Mouse (Mus musculus) kidney, adult 2 months (tissue): ENCODE measurements around the gene Sf3b1. TPM values are rescaled to one million over a fixed set of nuclear protein-coding genes. Genes with fewer than 3 reads are reported as not detected.
A peak's percentile ranks its signal among the peaks of the same experiment; 100 is the strongest.
"Not testable (repeated sequence)": the region's sequence is repeated elsewhere in the genome, so short reads cannot be mapped to it uniquely, and the experiment has no call there.

Source experiments
- DNase-seq: peaks from one replicate; pipeline ENCODE4 v3.0.0; 2021
- H3K27ac ChIP-seq: fragments of 200-500 bp; 2 replicates; pipeline ENCODE4 v1.5.1; 2012; ENCODE audit warnings: low read depth, low read length, control low read depth, inconsistent platforms; ENCODE audit not compliant: insufficient read depth
- H3K27me3 ChIP-seq: fragments of 200-500 bp; replicated peaks from 2 replicates; pipeline ENCODE4 v1.6.1; 2012; ENCODE audit warnings: mild to moderate bottlenecking, moderate library complexity, low read length, inconsistent platforms; ENCODE audit not compliant: control insufficient read depth, insufficient read depth
- H3K36me3 ChIP-seq: fragments of 200-500 bp; 2 replicates; pipeline ENCODE4 v1.6.1; 2012; ENCODE audit warnings: mild to moderate bottlenecking, moderate library complexity, low read length, inconsistent platforms; ENCODE audit not compliant: control insufficient read depth, insufficient read depth
- H3K4me1 ChIP-seq: fragments of 200-500 bp; 2 replicates; pipeline ENCODE4 v1.6.1; 2011; ENCODE audit warnings: low read length; ENCODE audit not compliant: control insufficient read depth, insufficient read depth
- H3K4me3 ChIP-seq: fragments of 200-500 bp; 2 replicates; pipeline ENCODE4 v1.5.1; 2011; ENCODE audit warnings: mild to moderate bottlenecking, low read depth, low read length, control low read depth; ENCODE audit not compliant: insufficient read depth
- CTCF ChIP-seq: fragments of 200-500 bp; conservative IDR thresholded peaks from 2 replicates; pipeline ENCODE4 v1.5.1; 2011; ENCODE audit warnings: low read depth, mild to moderate bottlenecking, control low read depth, low read length, moderate library complexity, mixed read lengths; ENCODE audit not compliant: insufficient read depth, insufficient read length
- POLR2A ChIP-seq: fragments of 200-500 bp; IDR thresholded peaks from one replicate; pipeline ENCODE4 v1.6.1; 2011; ENCODE audit warnings: low read depth, low read length, control low read depth
- WGBS: fragments of 180-500 bp; shearing (Covaris S2); methylation state at CpG from one replicate; pipeline ENCODE4 v1.1.7; 2018; 5-methylcytosine and 5-hydroxymethylcytosine counted together
- polyA plus RNA-seq: library from polyadenylated mRNA; depleted of rRNA; stranded (reverse); fragments of >200 nt; gene quantifications from 2 replicates; pipeline ENCODE4 v1.2.3, GENCODE M21; 2012

Gene Sf3b1
- polyA plus RNA-seq, 1 experiment = 33.6 TPM

DNA sequence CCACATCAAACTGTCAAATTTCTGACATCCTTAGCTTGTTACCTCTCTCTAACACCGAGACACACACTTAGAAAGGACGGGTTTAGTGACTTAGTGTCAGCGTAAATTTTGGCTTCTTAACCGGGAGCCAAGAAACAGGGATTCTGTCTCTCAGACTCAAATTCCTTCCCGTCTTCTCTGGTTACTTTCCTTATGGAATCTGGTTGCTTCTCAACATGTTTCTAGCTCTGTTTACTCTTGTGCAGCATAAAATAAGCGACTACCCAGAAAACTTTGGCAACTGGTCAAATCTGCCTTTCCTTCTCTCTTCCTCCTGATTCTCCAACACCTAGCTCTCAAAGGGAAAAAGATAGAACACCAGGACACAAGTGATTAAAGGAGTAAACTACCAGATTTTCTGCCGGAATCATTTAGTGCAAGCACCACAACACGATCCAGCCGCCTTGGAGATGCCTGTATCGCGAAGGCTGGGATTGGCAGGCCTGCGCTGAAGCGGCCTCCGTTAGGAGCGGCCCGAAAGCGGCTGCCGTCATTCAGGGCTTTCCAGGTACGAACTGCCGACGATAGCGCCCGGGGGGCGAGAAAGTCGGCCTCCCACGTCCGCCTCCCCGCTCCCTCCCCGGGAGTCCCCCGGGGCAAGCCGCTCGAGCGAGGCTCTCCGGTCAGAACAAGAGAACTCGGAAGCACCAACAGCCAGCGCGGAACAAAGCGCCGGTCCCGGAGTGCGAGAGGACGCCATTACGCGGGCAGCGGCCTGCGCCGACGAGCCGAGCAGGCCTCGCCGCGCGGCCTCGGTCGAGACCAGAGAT lies 633 bp downstream of the Sf3b1 start:
- H3K27me3 ChIP-seq = no peaks in the 10 kb centered on the region
- H3K36me3 ChIP-seq = no peaks in the 10 kb centered on the region
- DNase-seq = no peak
- TF ChIP-seq CTCF (no peak), POLR2A (no peak)
- under 1% methylated on average over 55 of the region's 55 CpGs for WGBS
- peaks cover 7% of the 10 kb centered on the region; the same call in 1 of the 2 replicates for H3K4me1 ChIP-seq
- H3K27ac ChIP-seq = peak overlapping the region; percentile 99
- H3K4me3 ChIP-seq = peak overlapping the region; percentile 89

DNA sequence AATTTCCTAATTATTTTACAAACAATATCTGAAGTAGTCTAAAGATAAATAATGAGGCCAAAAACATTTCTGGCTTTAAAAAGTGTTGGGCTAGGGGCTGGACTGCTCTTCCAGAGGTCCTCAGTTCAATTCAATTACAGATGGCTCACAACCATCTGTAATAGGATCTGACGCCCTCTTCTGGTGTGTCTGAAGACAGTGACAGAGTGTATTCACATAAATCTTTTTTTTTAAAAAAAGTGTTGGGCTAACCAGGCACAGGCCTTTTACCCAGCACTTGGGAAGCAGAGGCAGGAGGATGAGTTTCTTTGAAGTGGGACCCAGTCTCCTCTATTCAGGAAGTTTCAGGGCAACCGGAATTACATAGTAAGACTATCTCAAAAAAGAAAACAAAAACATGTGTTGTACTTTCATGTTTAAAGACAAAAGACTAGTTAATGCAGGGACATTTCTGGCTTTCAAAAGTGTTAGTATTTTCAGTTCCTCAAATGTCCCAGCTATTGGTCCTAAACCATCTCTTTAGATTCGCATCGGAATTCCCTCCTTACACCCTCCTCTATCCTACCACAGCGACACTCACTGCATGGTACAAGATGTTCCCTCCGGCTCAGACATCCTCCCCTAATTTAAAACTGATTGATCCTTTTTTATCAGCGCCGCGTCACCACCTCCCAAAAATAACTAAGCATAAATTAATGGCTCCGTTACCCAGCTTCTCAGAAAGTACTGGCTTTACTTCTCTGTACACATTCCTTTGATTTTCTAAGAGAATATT lies 1.4 kb downstream of the Sf3b1 start:
- H3K27ac ChIP-seq = peak overlapping the region; percentile 99

DNA sequence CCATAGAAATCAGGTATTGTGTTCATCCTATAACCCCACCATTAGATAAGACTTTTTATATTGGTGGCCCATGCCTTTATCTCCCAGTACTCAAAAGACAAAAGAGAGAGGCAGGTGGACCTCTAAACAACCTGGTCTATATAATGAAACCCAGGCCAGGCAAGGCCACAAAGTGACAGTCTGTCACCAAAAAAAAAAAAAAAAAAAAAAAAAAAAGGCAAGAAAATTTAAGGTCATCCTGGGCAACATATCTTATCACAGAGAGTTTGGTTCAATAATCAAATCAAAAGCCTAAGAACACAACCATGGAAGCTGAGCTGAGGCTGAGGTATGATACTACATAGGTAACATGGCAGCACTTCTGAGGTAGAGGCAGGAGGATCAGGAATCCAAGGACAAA lies 5.4 kb downstream of the Sf3b1 start:
- Histone ChIP-seq H3K4me1 (peaks cover 7% of the 10 kb centered on the region; the same call in 1 of the 2 replicates), H3K4me3 (no peak overlapping the region), H3K36me3 (peaks cover 3% of the 10 kb centered on the region; the same call in 1 of the 2 replicates), H3K27ac (no peak overlapping the region), H3K27me3 (no peaks in the 10 kb centered on the region)
- DNase-seq = no peak
- TF ChIP-seq CTCF (no peak), POLR2A (no peak)

More for the DNA sequence above, 1.4 kb downstream of the Sf3b1 start:
- Histone ChIP-seq H3K27me3 (no peaks in the 10 kb centered on the region), H3K4me1 (peaks cover 7% of the 10 kb centered on the region; the same call in 1 of the 2 replicates), H3K4me3 (peak overlapping the region; percentile 89), H3K36me3 (no peaks in the 10 kb centered on the region)
- peak; percentile 11 for DNase-seq
- WGBS = 2% methylated on average over 10 of the region's 10 CpGs
- TF ChIP-seq POLR2A (no peak), CTCF (no peak)

DNA sequence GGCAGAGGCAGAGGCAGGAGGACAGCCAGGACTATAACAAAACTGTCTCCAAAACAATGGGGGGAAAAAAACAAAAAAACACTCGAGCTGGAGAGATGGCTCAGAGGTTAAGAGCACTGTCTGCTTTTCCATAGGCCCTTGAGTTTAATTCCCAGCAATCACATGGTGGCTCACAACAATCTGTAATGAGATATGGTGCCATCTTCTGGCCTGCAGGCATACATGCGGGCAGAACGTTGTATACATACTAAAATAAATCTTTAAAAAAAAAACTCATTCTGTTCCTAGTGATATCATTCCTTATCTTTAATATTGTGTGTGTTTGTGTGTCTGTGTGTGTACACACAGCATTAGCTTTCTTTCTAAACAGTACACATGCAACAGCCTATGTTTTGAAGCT lies 14.8 kb downstream of the Sf3b1 start:
- H3K36me3 ChIP-seq = peaks cover 12% of the 10 kb centered on the region
- 41% methylated on average over 3 of the region's 3 CpGs for WGBS
- no peak overlapping the region for H3K27ac ChIP-seq
- no peak overlapping the region for H3K4me3 ChIP-seq
- no peaks in the 10 kb centered on the region for H3K4me1 ChIP-seq
- TF ChIP-seq POLR2A (no peak), CTCF (0 out of 2 replicates have a peak, but pooled peaks have one; percentile 6)
- H3K27me3 ChIP-seq = no peaks in the 10 kb centered on the region
- DNase-seq = no peak

DNA sequence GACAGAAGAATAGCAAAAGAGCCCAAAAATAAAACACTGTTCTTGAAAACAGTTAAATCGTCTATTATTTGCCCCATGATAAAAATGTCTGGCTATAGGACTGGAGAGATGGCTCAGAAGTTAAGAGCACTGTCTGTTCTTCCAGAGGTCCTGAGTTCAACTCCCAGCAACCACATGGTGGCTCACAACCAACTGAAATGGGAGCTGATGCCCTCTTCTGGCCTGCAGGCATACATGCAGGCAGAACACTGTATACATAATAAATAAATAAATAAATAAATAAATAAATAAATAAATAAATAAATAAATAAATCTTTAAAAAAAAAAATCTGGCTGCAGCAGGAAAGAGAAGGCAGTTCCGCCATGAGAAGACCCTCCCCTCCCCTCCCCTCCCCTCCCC lies 19.0 kb downstream of the Sf3b1 start:
- H3K4me3 ChIP-seq, H3K4me1 ChIP-seq, H3K27me3 ChIP-seq, DNase-seq, H3K27ac ChIP-seq: not testable (repeated sequence)
- peaks cover 14% of the 10 kb centered on the region for H3K36me3 ChIP-seq
- WGBS = 92% methylated on average over 2 of the region's 2 CpGs

DNA sequence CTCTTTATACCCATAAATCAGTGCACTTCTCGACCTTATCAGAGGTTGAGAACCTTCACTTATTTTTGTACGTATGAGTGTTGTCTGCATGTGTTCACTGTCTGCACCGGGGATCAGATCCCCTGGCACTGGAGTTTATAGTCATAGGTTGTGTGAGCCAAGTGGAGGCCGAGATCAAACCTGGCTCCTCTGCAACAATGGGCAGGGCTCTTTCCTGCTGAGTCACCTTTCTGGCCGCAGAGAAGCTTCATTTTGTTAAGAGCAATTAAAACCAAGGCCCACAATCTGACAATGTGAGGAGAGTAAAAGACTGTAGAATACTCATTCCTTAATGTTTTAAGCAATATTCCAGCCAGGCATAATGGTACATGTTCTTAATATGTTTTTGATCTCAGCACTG lies 33.7 kb downstream of the Sf3b1 start:
- WGBS = 66% methylated on average over 5 of the region's 5 CpGs
- TF ChIP-seq CTCF = no peak
- TF ChIP-seq POLR2A = no peak
- no peaks in the 10 kb centered on the region for H3K4me1 ChIP-seq
- peaks cover 23% of the 10 kb centered on the region for H3K36me3 ChIP-seq
- H3K4me3 ChIP-seq = no peak overlapping the region
- H3K27me3 ChIP-seq = no peaks in the 10 kb centered on the region
- no peak overlapping the region for H3K27ac ChIP-seq
- no peak for DNase-seq

DNA sequence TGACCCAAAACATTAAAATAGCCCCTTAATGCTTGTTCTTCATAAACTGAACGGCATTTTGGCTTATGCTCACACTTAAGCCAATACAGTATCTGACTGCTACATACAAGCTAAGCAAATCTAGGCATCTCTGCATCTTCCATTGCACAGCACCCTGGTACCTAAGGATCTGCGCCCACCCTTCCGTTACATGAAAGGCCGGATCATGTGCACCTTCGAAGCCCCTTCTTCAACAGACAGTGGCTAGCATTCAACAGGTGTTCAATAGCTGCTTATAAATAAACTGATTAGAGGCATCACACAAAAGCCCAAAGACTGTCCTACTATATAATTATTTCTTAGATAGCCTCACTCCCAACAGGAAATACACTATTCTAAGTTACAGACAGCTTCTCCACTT lies 41.0 kb downstream of the Sf3b1 start:
- H3K27me3 ChIP-seq = no peaks in the 10 kb centered on the region
- H3K4me3 ChIP-seq = no peak overlapping the region
- no peak for DNase-seq
- H3K36me3 ChIP-seq = peaks cover 6% of the 10 kb centered on the region
- no peaks in the 10 kb centered on the region; the same call in 1 of the 2 replicates for H3K4me1 ChIP-seq
- WGBS = 91% methylated on average over 5 of the region's 5 CpGs
- TF ChIP-seq CTCF (no peak), POLR2A (no peak)
- no peak overlapping the region for H3K27ac ChIP-seq
